Mouse (Mus musculus) central nervous system, embryonic 14 days (tissue): ENCODE measurements around the gene Gab1. TPM values are rescaled to one million over a fixed set of nuclear protein-coding genes. Genes with fewer than 3 reads are reported as not detected.

Source experiments
- polyA plus RNA-seq: library from polyadenylated mRNA; depleted of rRNA; stranded (reverse); fragments of >200 nt; gene quantifications from 2 replicates; pipeline ENCODE4 v1.2.3, GENCODE M21; 2012; rRNA removed

The Gab1 gene
- polyA plus RNA-seq = 23.0 and 26.2 TPM in 2 replicates

DNA sequence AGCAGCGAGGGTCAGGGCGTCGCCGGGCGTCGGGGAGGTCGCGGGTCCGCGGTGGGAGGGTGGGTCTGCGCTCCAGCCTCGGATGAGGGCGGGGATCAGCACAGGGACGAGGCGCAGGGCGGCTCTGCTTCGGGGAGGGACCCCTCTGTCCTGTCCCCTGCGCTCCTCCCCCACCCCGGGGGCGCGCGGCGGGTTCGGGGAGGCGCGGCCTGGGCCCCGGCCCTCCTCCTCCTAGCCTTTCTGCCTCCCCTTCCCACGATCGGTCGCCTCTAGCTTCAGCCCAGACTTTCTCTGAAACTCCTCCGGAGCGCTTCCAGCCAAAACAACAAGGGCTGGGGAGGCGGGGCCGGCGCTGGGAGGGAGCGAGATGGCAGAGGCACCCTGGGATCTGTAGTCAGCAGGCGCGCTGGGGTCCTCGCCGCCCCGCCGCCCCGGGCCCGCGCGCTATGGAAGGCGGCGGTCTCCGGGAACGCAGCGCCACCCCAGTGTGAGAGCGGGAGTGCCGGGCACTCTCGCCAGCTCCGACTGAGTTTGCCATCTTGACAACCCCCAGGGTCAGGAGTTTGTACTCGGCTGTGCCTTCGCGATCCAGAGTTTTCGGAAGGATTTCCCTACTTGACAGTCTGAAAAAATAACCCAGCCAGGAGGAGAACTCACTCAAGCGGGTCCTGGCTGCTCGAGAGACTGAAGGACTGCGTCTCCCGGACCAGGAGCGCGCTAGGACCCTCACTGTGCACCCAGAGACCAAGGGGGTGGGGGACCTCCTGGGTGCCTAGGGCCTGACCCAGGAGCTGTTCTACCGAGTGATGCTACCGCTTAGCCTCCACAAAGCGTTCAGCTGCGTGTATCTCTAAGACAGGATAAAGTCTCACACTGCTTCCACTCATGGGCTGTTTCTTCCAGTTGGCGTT lies at the start of gene Gab1:
Gene Gab1, minus strand, starts transcription at position 324 of the 911 bp plus-strand sequence.

DNA sequence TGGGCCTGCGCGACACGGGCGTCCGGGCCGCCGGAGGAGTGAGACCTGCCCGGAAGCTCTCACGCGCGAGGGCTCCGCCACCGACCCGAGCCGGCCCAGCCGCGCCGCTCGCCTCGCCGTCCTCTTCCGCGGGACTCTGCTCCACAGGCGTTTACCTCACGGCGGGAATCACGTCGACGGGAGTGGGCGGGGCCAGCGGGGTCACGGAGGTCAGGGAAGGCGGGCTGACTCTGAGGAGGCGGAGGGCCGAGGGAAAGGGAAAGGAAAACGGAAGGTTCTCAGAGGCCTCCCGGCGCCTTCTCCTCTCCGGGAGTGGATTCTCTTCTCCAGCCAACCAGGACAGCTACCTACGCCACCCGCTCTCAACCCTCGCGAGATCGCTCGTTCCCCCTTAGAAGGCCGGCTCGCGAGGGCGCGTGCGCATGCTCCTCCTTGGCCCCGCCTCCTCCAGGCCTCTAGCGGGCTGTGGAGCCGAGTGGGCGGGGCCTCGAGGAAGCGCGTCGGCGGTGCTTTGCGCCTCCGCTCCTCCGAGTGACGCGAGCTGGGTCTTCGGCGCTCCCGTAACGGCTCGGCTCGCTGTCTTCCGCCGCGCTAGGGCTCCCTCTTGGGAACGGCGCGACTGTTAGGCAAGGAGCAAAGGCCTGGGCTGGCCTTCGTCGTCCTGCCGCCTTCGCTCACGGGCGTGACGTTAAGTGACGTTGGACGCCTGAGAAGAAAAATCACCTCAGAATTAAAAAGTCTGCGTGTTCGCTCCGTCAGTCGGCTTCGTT lies 141.0 kb downstream of the Gab1 start, which contains the start of gene Smarca5:
Gene Smarca5, minus strand, starts transcription at position 343 of the 770 bp plus-strand sequence.

Other genes with a start within 250 kb of the Gab1 start
- 26.6 and 31.3 TPM in 2 replicates for gene Smarca5, start 141.0 kb downstream of the Gab1 start, polyA plus RNA-seq
- gene Usp38, start 134.4 kb upstream of the Gab1 start, polyA plus RNA-seq = 11.3 and 12.5 TPM in 2 replicates